Mouse (Mus musculus) CD4-positive, CD25-positive, alpha-beta regulatory T cell (primary cell): ENCODE measurements around the gene Natd1. TPM values are rescaled to one million over a fixed set of nuclear protein-coding genes. Genes with fewer than 3 reads are reported as not detected.

Source experiments
- polyA plus RNA-seq: library from polyadenylated mRNA; unstranded; fragments of 100-300 nt; shearing (Covaris generic); gene quantifications from one replicate; pipeline ENCODE4 v1.2.1, GENCODE M21; 2017

The Natd1 gene
- 11.1 TPM for polyA plus RNA-seq

DNA sequence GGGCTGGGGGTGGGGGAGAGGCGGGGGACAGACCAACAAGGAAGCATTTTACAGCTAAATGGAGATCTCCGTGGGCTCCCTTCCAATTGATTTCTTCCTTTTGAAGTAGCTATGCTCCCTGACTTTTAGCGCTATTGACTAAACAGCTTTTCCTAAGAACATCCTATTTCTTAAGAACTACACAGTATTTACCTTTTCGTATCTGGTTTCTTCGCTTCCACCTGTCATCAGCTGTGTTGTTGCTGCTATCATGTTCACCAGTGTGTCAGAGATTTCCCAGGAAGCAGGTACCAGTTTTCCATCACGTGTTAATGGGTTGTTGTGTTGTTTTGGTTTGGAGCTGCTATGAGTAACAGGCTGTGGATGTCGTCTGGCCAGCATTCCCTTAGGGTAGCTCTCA is at the start of gene Natd1:
Gene Natd1, minus strand, starts transcription at position 260 of the 400 bp plus-strand sequence.

DNA sequence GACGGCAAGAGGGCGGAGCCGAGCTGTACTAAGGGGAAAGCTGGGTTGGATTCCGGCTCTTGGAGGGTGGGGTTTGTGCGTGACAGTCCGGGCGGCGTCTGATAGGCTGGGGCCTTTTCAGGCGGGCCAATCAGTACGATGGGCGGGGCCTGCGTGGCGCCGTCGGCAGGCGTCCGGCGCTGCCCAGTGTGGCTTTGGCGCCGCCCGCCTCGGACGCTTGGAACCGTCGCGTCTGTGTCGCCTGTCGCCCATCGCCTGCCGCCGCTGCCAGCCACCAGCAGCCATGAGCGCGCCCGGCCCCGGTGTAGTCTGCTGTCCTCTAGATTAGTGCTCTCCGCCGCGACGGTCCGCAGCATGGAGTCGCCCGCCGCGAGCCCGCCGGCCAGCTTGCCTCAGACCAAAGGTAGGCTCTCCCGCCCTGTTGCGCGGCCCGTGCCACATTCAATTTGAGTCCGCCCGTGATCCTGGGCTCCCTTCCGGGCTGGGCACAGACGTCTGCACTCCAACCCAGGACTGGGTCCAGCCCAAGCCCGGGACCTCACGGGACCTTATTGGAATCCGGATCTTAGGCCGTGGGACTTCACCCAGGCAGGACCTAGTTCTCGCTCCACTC is 17.4 kb upstream of the Natd1 start, which contains the start of gene Map2k3:
Gene Map2k3, plus strand, starts transcription at position 165 of the 613 bp plus-strand sequence.

DNA sequence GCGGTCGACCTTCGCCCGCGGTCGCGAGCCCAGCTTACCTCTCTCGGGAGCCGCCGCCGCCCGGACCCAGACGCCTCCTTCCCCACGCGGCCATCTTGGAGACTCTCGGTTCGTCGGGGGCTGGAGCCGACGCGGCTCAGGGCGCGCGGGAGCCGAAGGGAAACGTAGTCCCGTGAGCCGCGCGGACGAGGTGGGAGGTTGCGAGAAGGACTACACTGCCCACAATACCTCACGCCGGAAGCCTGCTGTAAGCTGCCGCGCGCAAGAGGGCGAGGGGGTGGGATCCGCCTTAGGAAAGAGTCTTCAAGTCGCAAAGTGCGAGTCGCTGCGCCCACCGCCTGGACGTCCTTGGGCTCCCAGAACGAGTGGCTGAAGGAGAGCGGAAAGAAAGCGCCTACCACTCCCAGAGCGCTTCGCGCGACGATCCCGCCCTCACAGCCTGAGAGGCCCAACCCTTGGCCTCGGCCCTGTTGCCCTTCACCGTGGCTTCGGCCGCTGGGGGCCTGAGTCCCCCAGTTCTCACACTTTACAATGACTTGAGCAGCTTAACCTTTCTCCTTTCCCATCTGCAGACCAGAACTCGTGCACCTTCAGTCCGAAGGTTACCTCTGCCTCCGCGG is 35.8 kb downstream of the Natd1 start, which contains the start of gene Tmem11:
Gene Tmem11, minus strand, starts transcription at position 598 of the 620 bp plus-strand sequence.

Other genes with a start within 250 kb of the Natd1 start
- 43.6 TPM for gene Llgl1, start 215.0 kb downstream of the Natd1 start, polyA plus RNA-seq
- gene Flii, start 187.5 kb downstream of the Natd1 start, polyA plus RNA-seq, result 174 TPM
- 21.2 TPM for gene Mief2, start 186.4 kb downstream of the Natd1 start, polyA plus RNA-seq
- 22.0 TPM for gene Top3a, start 137.4 kb downstream of the Natd1 start, polyA plus RNA-seq
- gene Smcr8, start 137.2 kb downstream of the Natd1 start, polyA plus RNA-seq, result 8.8 TPM
- gene Shmt1, start 103.0 kb downstream of the Natd1 start, polyA plus RNA-seq, result 21.8 TPM
- gene Dhrs7b, start 84.1 kb downstream of the Natd1 start, polyA plus RNA-seq, result 29.0 TPM
- gene Tmem11, start 35.5 kb downstream of the Natd1 start, polyA plus RNA-seq, result 35.2 TPM
- gene Map2k3, start 17.3 kb upstream of the Natd1 start, polyA plus RNA-seq, result 65.8 TPM
- gene Kcnj12, start 107.8 kb upstream of the Natd1 start, polyA plus RNA-seq, result not detected
- 78.8 TPM for gene Tnfrsf13b, start 212.0 kb upstream of the Natd1 start, polyA plus RNA-seq